8 mouse cellular contexts compared by ENCODE assay signal in the genomic region with DNA sequence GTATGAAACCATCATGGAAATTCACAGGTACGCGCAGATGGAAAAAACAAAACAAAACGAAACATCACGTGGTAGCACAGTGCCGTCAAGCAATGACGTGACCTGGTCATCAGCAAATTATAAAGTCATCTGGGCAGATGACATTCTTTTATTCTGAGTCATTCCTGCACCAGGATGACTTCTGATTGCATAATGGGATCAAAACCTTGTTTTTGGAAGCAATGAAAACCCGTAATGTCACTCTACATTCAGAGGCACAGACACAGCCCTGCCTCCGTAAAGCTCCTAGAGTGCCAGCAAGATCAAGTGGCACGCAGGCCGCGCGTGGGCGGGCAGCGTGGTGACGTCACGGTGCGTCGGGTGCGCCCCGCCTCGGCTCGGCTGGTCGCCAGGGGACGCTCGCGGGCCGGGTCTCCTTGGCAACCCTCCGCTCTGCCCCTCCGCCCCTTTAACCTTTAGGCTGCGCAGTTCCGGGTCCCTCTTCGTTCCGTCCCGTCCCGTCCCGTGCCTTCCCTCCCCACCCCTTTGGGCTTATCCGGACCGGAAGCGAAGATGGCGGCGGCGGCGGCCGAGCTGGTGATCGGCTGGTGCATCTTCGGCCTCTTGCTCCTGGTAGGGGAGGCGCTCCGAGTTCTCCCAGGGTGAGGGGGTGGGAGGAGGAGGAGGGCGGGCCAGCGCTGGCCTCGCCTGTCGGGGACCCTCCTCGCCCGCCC. TPM values are rescaled to one million over a fixed set of nuclear protein-coding genes. Genes with fewer than 3 reads are reported as not detected.
DNase-seq lines count a peak whose midpoint lies in the region; ATAC-seq and TF ChIP-seq lines count a peak whose summit lies in the region.

TSS of gene Lmbrd1 (plus strand) at position 426 of the 713 bp plus-strand sequence.

- H3K27ac ChIP-seq in bone marrow, adult 2 months (ENCODE audit: control insufficient read depth, insufficient read depth, low read depth, low read length, poor library complexity), result peak within 1 kb of the TSS; percentile 91
- H3K27ac ChIP-seq in embryonic facial prominence, embryonic 15.5 days (replicated peaks), result peak within 1 kb of the TSS; percentile 85
- H3K27ac ChIP-seq in limb, embryonic 14.5 days (replicated peaks; ENCODE audit: low read depth, low read length), result peak within 1 kb of the TSS; percentile 59
- H3K27ac ChIP-seq in midbrain, postnatal 0 days (ENCODE audit: low read depth, low read length), result peak within 1 kb of the TSS; percentile 73

- H3K9ac ChIP-seq in embryonic facial prominence, embryonic 15.5 days, result peak within 1 kb of the TSS; percentile 79
- peak within 1 kb of the TSS; percentile 72 for H3K9ac ChIP-seq in limb, embryonic 14.5 days (ENCODE audit: low read depth, low read length, severe bottlenecking)
- peak within 1 kb of the TSS; percentile 93 for H3K9ac ChIP-seq in midbrain, postnatal 0 days (replicated peaks; ENCODE audit: low read length, poor library complexity, severe bottlenecking)

- TF ChIP-seq POLR2A in bone marrow, adult 2 months (IDR thresholded peaks at IDR 0.05; ENCODE audit: borderline replicate concordance, control insufficient read depth, low read depth, low read length), result 0 out of 2 replicates have a peak, but pooled peaks have one; percentile 45
- no peak for TF ChIP-seq POLR2A in limb, embryonic 14.5 days (IDR thresholded peaks at IDR 0.05; ENCODE audit: borderline replicate concordance, extremely low read depth, insufficient read depth, insufficient read length)

- H3K9me3 ChIP-seq in embryonic facial prominence, embryonic 15.5 days (replicated peaks), result no peaks in the 10 kb centered on the region
- H3K9me3 ChIP-seq in limb, embryonic 14.5 days (ENCODE audit: control insufficient read depth, low read length), result no peaks in the 10 kb centered on the region
- H3K9me3 ChIP-seq in midbrain, postnatal 0 days (ENCODE audit: low read length), result no peaks in the 10 kb centered on the region

- no peaks in the 10 kb centered on the region for H3K27me3 ChIP-seq in embryonic facial prominence, embryonic 15.5 days
- no peaks in the 10 kb centered on the region for H3K27me3 ChIP-seq in limb, embryonic 14.5 days (ENCODE audit: control insufficient read depth, insufficient read depth, low read length)
- no peaks in the 10 kb centered on the region for H3K27me3 ChIP-seq in midbrain, postnatal 0 days (ENCODE audit: insufficient read depth, low read length)

- peak; percentile 81 for TF ChIP-seq CTCF in bone marrow, adult 2 months (IDR thresholded peaks at IDR 0.05; ENCODE audit: control insufficient read depth, insufficient read depth, low read length)
- TF ChIP-seq CTCF in midbrain, postnatal 0 days (IDR thresholded peaks at IDR 0.05), result peak; percentile 84

- peaks cover 3% of the 10 kb centered on the region for H3K4me1 ChIP-seq in bone marrow, adult 2 months (ENCODE audit: control insufficient read depth, insufficient read depth, low read length)
- peaks cover 6% of the 10 kb centered on the region; the same call in 1 of the 2 replicates for H3K4me1 ChIP-seq in embryonic facial prominence, embryonic 15.5 days
- no peaks in the 10 kb centered on the region for H3K4me1 ChIP-seq in limb, embryonic 14.5 days (ENCODE audit: control insufficient read depth, insufficient read depth, low read length)
- H3K4me1 ChIP-seq in midbrain, postnatal 0 days (ENCODE audit: insufficient read depth, low read length), result no peaks in the 10 kb centered on the region

- peak; percentile 88 for DNase-seq in 416B (ENCODE audit: low read depth)
- peak; percentile 89 for DNase-seq in heart, adult 8-10 months (ENCODE audit: low spot score)
- DNase-seq in kidney, adult 9 months, result peak; percentile 96
- peak; percentile 90 for DNase-seq in limb, embryonic 14.5 days (ENCODE audit: low spot score)
- DNase-seq in midbrain, postnatal 0 days (ENCODE audit: low spot score), result peak; percentile 95
- peak; percentile 89 to 94 for DNase-seq in spleen, postnatal 14 days (ENCODE audit: low spot score in 2 of 2)

- peak; percentile 92 for ATAC-seq in embryonic facial prominence, embryonic 15.5 days (ENCODE audit: insufficient number of reproducible peaks, low FRiP score, low TSS enrichment, low read depth)
- ATAC-seq in limb, embryonic 14.5 days (ENCODE audit: low FRiP score, low read depth), result peak; percentile 93
- peak; percentile 96 for ATAC-seq in midbrain, postnatal 0 days (ENCODE audit: low FRiP score)

- peak within 1 kb of the TSS; percentile 94 for H3K4me3 ChIP-seq in bone marrow, adult 2 months (replicated peaks; ENCODE audit: control insufficient read depth, low read depth, low read length)
- H3K4me3 ChIP-seq in embryonic facial prominence, embryonic 15.5 days (replicated peaks), result peak within 1 kb of the TSS; percentile 86
- H3K4me3 ChIP-seq in limb, embryonic 14.5 days (replicated peaks; ENCODE audit: low read length), result peak within 1 kb of the TSS; percentile 60
- peak within 1 kb of the TSS; percentile 69 for H3K4me3 ChIP-seq in midbrain, postnatal 0 days (ENCODE audit: low read depth, low read length)

- WGBS in bone marrow, adult 2 months, result under 1% methylated on average over 54 of the region's 54 CpGs
- 1% methylated on average over 54 of the region's 54 CpGs for WGBS in embryonic facial prominence, embryonic 15.5 days
- WGBS in limb, embryonic 14.5 days, result 3% methylated on average over 31 of the region's 54 CpGs
- 1% methylated on average over 40 of the region's 54 CpGs for WGBS in midbrain, postnatal 0 days

- no peaks in the 10 kb centered on the region for H3K36me3 ChIP-seq in embryonic facial prominence, embryonic 15.5 days
- no peaks in the 10 kb centered on the region for H3K36me3 ChIP-seq in limb, embryonic 14.5 days (ENCODE audit: control insufficient read depth, insufficient read depth, low read length)
- H3K36me3 ChIP-seq in midbrain, postnatal 0 days (ENCODE audit: insufficient read depth, low read length), result no peaks in the 10 kb centered on the region

- H3K4me2 ChIP-seq in embryonic facial prominence, embryonic 15.5 days (replicated peaks), result peak within 1 kb of the TSS; percentile 61
- peak within 1 kb of the TSS; percentile 67 for H3K4me2 ChIP-seq in limb, embryonic 14.5 days (replicated peaks; ENCODE audit: low read depth, low read length, severe bottlenecking)
- peak within 1 kb of the TSS; percentile 71 for H3K4me2 ChIP-seq in midbrain, postnatal 0 days (ENCODE audit: low read depth, low read length, poor library complexity, severe bottlenecking)

RNA-seq across cellular contexts. Expression of gene Lmbrd1, which starts in this region (rescaled TPM):
- polyA plus RNA-seq in bone marrow, adult 2 months (2011; ENCODE audit: insufficient read depth, insufficient read length, low replicate concordance, missing spikeins), result 5.1 and 12.5 TPM in 2 replicates
- polyA plus RNA-seq in embryonic facial prominence, embryonic 15.5 days (2015; fragmentation: Nextera tagmentation; extraction: Ambion mirVana), result 33.7 and 34.0 TPM in 2 replicates
- total RNA-seq in heart, adult 8-10 months (2022), result 10 to 100 TPM; 37.3 to 54.8 (median 47.6) TPM
- 31.4 and 33.7 TPM in 2 replicates for polyA plus RNA-seq in limb, embryonic 14.5 days (2012; rRNA removed)
- 36.0 and 37.0 TPM in 2 replicates for polyA plus RNA-seq in limb, embryonic 14.5 days (2014; fragmentation: Nextera tagmentation; extraction: Ambion mirVana)
- total RNA-seq in midbrain, postnatal 0 days (2014; rRNA removed), result 28.8 and 43.4 TPM in 2 replicates
- polyA plus RNA-seq in midbrain, postnatal 0 days (2015; fragmentation: Nextera tagmentation; extraction: Ambion mirVana), result 44.5 and 45.1 TPM in 2 replicates

Comparison
In these comparisons a context has a peak if more than half of its experiments do, and no peak if none do; other contexts are left out.
1. Peak in every context shown above with its lines: DNase-seq, ATAC-seq, H3K4me3 ChIP-seq and H3K27ac ChIP-seq.